Mouse (Mus musculus) erythroblast, embryonic 14.5 days (primary cell): Measurements from ENCODE around the gene Srms.

ENCODE experiments used
- GATA1 ChIP-seq: IDR thresholded peaks from 2 replicates; pipeline ENCODE4 v1.6.1; 2012; ENCODE audit warnings: low read length, inconsistent platforms, mixed read lengths
- TAL1 ChIP-seq: IDR thresholded peaks from 3 replicates; pipeline ENCODE4 v1.6.1; 2012; ENCODE audit warnings: low read length, inconsistent platforms, mixed read lengths

DNA sequence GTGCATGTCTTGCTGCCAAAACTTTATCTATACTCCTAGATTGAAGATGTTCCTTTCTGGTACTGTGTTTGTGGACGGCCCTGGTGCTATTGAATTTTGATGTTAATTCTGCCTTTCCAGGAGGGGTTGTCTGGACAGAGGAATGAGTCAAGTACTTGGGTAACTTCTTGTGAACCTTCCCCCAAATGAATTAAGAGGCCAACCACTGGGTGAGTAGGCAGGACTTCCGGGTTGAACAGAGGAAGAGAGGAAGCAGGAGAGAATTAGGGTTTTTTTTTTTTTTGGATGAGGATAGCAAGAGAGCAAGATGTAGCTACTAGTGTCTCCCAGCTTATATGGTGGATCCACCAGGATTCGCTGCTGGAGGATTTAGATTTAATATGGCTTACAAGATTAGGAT, 35.0 kb downstream of the Srms start:
- TF ChIP-seq GATA1, result no peak
- no peak for TF ChIP-seq TAL1
